Mouse (Mus musculus) liver, embryonic 13.5 days (tissue): ENCODE measurements around the gene Rxfp3. TPM values are rescaled to one million over a fixed set of nuclear protein-coding genes. Genes with fewer than 3 reads are reported as not detected.

Experiments
- ATAC-seq: fragments of 200-750 bp; cut with Nextera tagmentation; 2 replicates; pipeline ENCODE4 v1.8.0; 2017; ENCODE audit warnings: low read depth, mild to moderate bottlenecking, moderate number of reproducible peaks, moderate library complexity
- DNase-seq: peaks from one replicate; pipeline ENCODE4 v3.0.0; 2022
- H3K27ac ChIP-seq: fragments of 300-500 bp; sonication (generic); 2 replicates; pipeline ENCODE4 v1.5.1; 2015; ENCODE audit warnings: moderate library complexity, mild to moderate bottlenecking, inconsistent platforms
- H3K27me3 ChIP-seq: fragments of 300-500 bp; sonication (generic); 2 replicates; pipeline ENCODE4 v1.6.1; 2015; ENCODE audit warnings: mild to moderate bottlenecking, inconsistent platforms
- H3K36me3 ChIP-seq: fragments of 300-500 bp; sonication (generic); 2 replicates; pipeline ENCODE4 v1.6.1; 2015; ENCODE audit warnings: mild to moderate bottlenecking, inconsistent platforms
- H3K4me1 ChIP-seq: fragments of 300-500 bp; sonication (generic); replicated peaks from 2 replicates; pipeline ENCODE4 v1.6.1; 2015; ENCODE audit warnings: inconsistent platforms
- H3K4me2 ChIP-seq: fragments of 300-500 bp; sonication (generic); 2 replicates; pipeline ENCODE4 v1.6.1; 2015; ENCODE audit warnings: inconsistent platforms, mild to moderate bottlenecking, moderate library complexity
- H3K4me3 ChIP-seq: fragments of 300-500 bp; sonication (generic); replicated peaks from 2 replicates; pipeline ENCODE4 v1.5.1; 2015; ENCODE audit warnings: mild to moderate bottlenecking, inconsistent platforms
- H3K9ac ChIP-seq: fragments of 300-500 bp; sonication (generic); 2 replicates; pipeline ENCODE4 v1.6.1; 2015; ENCODE audit warnings: mild to moderate bottlenecking, inconsistent platforms
- H3K9me3 ChIP-seq: fragments of 300-500 bp; sonication (generic); replicated peaks from 2 replicates; pipeline ENCODE4 v1.6.1; 2016; ENCODE audit warnings: inconsistent platforms
- WGBS: fragments of 180-500 bp; shearing (Covaris S2); methylation state at CpG from one replicate; pipeline ENCODE4 v1.1.7; 2015; ENCODE audit not compliant: insufficient replicate concordance; 5-methylcytosine and 5-hydroxymethylcytosine counted together
- polyA plus RNA-seq: library from polyadenylated mRNA; unstranded; fragments of >200 nt; fragmentation: Nextera tagmentation; extraction: Ambion mirVana; gene quantifications from 2 replicates; pipeline ENCODE4 v1.2.1, GENCODE M21; 2015

Rxfp3 gene
- polyA plus RNA-seq = 0.09 TPM in 1 of 2 replicates, not detected in the other

DNA sequence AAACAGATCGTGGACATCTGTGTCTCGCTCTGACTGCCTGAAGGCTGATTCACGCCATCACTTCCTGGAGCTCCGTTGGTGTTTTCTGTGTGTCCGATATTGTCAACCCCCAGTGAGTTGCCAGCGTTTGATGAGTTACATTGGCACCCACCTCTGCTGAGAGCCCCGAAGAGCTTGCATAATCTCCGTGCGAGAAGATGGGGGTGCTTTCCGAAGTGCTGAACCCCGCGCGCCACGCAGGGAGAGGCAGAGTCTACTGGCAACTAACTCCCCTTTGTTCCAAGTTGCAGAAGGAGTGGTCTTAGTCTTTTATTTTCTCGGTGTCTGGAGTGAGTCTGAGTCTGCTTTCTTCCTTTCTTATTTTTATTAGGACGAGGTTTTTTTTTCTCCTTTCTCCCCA lies at the start of gene Rxfp3:
TSS of gene Rxfp3 (minus strand) at position 281 of the 400 bp plus-strand sequence.
- Histone ChIP-seq H3K9ac (no peak within 1 kb of the TSS), H3K4me2 (peak within 1 kb of the TSS; percentile 56), H3K36me3 (no peaks in the 10 kb centered on the region), H3K27me3 (peaks cover 41% of the 10 kb centered on the region), H3K27ac (no peak within 1 kb of the TSS), H3K9me3 (no peaks in the 10 kb centered on the region), H3K4me3 (peak within 1 kb of the TSS; percentile 39), H3K4me1 (no peaks in the 10 kb centered on the region)
- ATAC-seq (no peak), DNase-seq (no peak)
- WGBS = 9% methylated on average over 16 of the region's 16 CpGs

DNA sequence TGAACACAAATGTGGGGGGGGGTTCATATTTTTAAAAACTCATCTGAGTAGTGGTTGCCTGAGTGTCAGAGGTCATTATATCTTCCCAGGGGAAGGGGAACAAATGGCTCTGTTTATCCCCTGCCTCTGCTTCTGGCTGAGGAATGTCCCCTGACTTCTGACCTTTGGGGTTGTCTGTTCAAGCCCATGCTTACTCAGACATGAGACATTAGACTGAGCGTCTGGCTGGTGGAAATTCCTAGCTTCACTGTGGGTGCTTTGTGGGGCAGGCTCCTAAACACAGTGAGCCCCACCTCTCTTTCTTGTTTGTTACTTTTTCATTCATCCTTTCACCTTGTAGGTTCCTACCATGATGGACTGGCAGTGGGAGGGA lies 47.2 kb upstream of the Rxfp3 start:
- Histone ChIP-seq H3K27me3 (no peaks in the 10 kb centered on the region), H3K36me3 (no peaks in the 10 kb centered on the region), H3K27ac (no peak overlapping the region), H3K4me2 (no peak overlapping the region), H3K4me3 (no peak overlapping the region), H3K9ac (no peak overlapping the region), H3K9me3 (no peaks in the 10 kb centered on the region), H3K4me1 (no peaks in the 10 kb centered on the region)
- no peak for ATAC-seq
- DNase-seq = no peak
- 42% methylated on average over 1 of the region's 1 CpGs for WGBS

DNA sequence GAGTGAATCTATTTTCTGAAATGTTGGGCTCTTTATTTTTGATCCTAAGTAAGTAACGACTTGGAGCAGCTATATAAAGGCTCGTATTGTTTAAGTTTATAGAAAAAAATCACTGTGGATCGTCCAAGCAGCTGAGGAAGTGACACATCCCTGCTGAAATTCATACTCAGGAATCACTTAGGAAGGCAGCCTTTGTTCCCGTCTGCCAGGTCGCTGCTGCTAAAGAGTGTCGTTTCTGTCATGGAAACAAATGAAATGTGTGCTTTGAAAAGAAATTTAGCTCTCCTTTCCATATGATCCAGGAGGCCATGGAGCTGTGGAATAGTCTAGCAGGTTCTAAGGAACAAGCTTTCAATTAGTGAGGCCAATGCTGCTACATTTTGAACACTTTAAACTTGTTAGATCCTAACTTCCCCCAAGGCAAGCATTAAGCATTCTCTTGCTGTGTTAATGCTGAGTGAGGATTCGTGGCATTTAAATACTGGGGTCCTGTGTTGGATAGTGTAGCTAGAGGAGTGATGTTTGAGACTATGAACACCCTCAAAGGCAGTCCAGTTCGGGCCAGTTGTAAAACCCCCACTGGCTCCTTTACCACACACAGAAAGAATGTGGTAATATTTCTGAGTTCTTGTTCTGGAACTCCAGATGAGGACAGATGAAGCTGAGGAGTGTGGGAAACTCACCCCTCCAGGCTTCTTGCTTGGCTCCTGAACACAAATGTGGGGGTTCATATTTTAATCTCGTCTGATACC lies 46.6 kb upstream of the Rxfp3 start:
- no peak for DNase-seq
- no peaks in the 10 kb centered on the region for H3K36me3 ChIP-seq
- H3K4me3 ChIP-seq = no peak overlapping the region
- no peak overlapping the region for H3K9ac ChIP-seq
- 37% methylated on average over 9 of the region's 9 CpGs for WGBS
- no peaks in the 10 kb centered on the region for H3K4me1 ChIP-seq
- ATAC-seq = no peak
- H3K4me2 ChIP-seq = no peak overlapping the region
- no peaks in the 10 kb centered on the region for H3K27me3 ChIP-seq
- H3K9me3 ChIP-seq = no peaks in the 10 kb centered on the region
- H3K27ac ChIP-seq = no peak overlapping the region

DNA sequence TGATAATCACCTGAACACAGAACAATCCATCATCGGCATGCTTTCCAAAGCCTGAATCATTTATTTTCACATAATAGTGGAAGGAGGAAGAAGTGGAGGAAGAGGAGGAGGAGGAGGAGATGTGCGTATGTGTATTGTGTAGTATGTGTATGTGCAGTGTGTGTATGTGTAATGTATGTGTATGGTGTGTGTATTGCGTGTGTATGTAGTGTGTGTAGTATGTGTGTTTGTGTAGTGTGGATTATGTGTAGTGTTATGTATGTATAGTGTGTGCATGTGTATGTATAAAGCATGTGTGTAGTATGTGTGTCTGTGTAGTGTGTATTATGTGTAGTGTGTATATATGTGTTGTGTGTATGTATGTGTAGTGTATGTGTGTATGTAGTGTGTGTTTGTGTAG lies 45.9 kb upstream of the Rxfp3 start:
- H3K4me2 ChIP-seq = no peak overlapping the region
- DNase-seq (no peak), ATAC-seq (no peak)
- no peak overlapping the region for H3K27ac ChIP-seq
- WGBS = 81% methylated on average over 3 of the region's 3 CpGs
- H3K9me3 ChIP-seq = no peaks in the 10 kb centered on the region
- H3K36me3 ChIP-seq = no peaks in the 10 kb centered on the region
- no peak overlapping the region for H3K4me3 ChIP-seq
- H3K27me3 ChIP-seq = no peaks in the 10 kb centered on the region
- H3K4me1 ChIP-seq = no peaks in the 10 kb centered on the region
- no peak overlapping the region for H3K9ac ChIP-seq

DNA sequence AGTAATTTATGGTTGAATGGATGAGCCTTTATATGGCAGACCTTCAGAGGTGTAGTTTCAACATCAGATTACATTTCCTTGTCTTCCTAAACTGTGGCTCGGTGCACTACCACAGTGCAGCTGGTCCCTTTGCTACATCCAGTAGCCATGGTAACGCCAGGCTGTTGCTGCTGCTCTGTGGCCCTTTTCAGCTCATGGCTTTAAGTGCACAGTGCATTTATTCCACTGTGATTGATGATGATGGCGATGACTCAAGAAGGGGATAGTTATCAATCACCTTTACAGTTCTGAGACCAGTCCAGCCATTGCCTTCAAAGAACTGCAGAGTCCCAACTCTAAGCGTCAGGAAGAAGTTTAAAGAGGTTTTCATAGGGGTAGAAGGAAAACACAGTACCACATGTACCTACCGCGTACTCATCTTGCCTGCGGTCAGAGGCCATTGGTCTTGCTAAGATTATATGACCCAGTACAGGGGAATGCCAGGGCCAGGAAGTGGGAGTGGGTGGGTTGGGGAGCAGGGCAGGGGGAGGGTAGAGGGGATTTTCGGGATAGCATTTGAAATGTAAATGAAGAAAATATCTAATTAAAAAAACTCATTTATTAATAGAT lies 45.3 kb upstream of the Rxfp3 start:
- H3K4me3 ChIP-seq = no peak overlapping the region
- no peaks in the 10 kb centered on the region for H3K36me3 ChIP-seq
- no peak overlapping the region for H3K27ac ChIP-seq
- no peak overlapping the region for H3K9ac ChIP-seq
- 72% methylated on average over 8 of the region's 8 CpGs for WGBS
- no peak overlapping the region for H3K4me2 ChIP-seq
- ATAC-seq (no peak), DNase-seq (no peak)
- H3K27me3 ChIP-seq = no peaks in the 10 kb centered on the region
- H3K9me3 ChIP-seq = no peaks in the 10 kb centered on the region
- H3K4me1 ChIP-seq = no peaks in the 10 kb centered on the region

DNA sequence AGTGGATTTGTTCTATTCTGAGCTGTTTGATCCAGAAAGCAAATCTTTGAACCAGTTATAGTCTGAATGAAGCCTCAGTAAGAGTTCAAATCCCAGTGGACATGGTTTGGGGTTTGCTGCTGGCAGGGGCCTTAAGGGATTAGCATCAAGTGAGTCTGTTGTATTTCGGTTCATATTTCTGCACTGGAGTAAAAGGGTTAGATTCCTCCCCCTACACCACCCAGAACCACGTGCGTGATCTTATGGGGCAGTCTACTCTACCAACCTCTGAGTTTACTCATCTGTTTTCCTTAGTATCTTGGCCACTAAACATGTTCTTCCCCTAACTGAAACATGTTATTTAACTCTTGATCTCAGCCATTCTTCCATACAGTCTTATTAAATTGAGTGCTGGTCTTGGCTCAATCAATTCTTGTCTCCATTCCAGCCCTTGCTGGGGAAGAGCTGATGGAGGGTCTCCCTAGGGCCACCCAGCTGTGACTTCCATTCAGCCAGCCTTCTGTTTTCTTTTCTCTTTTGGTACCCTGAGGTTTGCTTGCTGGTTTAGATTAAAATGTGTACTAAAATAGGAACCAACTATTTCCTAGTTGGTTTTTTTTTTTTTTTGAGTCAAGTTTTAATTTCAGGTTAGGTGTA lies 38.1 kb upstream of the Rxfp3 start:
- Histone ChIP-seq H3K4me3 (no peak overlapping the region), H3K4me1 (no peaks in the 10 kb centered on the region), H3K9ac (no peak overlapping the region), H3K36me3 (no peaks in the 10 kb centered on the region), H3K9me3 (no peaks in the 10 kb centered on the region), H3K27ac (no peak overlapping the region), H3K27me3 (no peaks in the 10 kb centered on the region), H3K4me2 (no peak overlapping the region)
- ATAC-seq = no peak
- no peak for DNase-seq
- 68% methylated on average over 3 of the region's 3 CpGs for WGBS

DNA sequence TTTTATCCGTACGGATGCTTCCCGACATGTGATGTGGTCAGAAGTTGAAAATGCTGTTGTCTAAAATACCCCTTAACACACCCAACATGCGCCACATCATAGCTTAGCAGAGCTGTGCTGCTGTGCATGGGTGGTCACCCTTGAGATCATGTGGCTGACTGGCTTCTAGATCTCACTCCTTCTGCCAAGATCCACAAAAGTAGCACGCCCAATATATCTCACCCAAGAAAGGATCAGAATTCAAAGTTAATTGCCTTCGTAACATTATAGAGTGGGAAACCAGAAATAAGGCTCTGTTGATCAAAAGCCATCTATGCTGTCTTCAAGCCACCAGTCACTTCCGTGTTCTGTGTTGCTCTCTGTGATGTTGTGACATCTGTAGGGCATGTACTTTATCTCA lies 30.1 kb upstream of the Rxfp3 start:
- 65% methylated on average over 7 of the region's 7 CpGs for WGBS
- Histone ChIP-seq H3K4me1 (peaks cover 5% of the 10 kb centered on the region; the same call in 1 of the 2 replicates), H3K9ac (no peak overlapping the region), H3K27ac (no peak overlapping the region), H3K27me3 (no peaks in the 10 kb centered on the region), H3K4me2 (no peak overlapping the region), H3K36me3 (no peaks in the 10 kb centered on the region), H3K4me3 (no peak overlapping the region), H3K9me3 (no peaks in the 10 kb centered on the region)
- ATAC-seq (no peak), DNase-seq (no peak)

DNA sequence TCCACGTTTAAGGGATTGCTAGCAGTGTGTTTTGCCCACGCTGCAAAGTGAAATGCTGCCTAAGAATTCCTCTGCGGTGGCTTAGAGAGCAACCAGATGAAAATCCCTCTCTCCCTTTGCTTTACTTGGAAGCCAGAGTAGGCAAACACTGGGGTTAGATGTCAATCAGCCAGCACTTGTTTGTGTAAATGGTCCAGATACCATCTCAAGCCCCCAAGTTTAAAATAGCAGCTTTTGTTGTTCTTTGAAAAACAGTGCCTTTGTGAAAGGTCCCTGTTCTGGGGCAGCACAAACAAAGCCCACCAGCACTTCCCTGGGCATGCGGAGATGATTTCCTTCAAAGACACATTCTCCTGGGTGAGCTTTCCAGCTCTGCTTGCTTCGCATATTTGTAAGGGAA lies 28.5 kb upstream of the Rxfp3 start:
- DNase-seq = no peak
- ATAC-seq = no peak
- no peaks in the 10 kb centered on the region for H3K27me3 ChIP-seq
- H3K9ac ChIP-seq = no peak overlapping the region
- H3K27ac ChIP-seq = no peak overlapping the region
- H3K9me3 ChIP-seq = no peaks in the 10 kb centered on the region
- peak overlapping the region; percentile 55 for H3K4me2 ChIP-seq
- peaks cover 5% of the 10 kb centered on the region; the same call in 1 of the 2 replicates for H3K4me1 ChIP-seq
- WGBS = 20% methylated on average over 5 of the region's 5 CpGs
- H3K4me3 ChIP-seq = peak overlapping the region; percentile 32
- H3K36me3 ChIP-seq = no peaks in the 10 kb centered on the region

DNA sequence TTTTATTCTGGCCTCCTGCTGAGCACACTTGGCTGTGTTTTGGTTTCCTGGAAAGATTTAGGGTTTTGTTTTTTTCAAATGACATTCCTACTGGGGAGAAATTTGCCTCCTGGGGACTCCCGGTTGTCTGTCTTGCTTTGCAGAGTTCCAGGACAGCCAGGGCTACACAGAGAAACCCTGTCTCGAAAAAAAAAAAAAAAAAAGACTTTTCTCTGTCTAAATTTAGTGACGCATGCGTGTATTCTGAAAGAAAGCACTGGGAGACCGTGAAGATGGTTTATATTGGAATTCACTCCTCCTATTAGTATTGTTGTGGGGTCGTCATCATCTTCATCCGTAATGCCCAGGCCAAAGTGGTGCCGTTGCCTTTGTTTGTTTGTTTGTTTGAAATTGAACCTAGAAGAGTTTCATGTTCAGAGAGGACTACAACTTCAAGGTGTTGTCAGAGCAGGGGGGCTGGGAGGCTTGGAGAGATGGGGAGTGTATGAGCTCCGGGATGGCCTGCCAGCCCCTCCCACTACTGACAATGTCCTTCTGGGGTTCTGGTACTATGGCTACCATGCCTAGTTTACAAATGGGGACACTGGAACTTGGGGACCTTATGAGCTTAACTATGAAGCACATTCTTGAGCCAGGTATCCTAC lies 27.9 kb upstream of the Rxfp3 start:
- DNase-seq = no peak

DNA sequence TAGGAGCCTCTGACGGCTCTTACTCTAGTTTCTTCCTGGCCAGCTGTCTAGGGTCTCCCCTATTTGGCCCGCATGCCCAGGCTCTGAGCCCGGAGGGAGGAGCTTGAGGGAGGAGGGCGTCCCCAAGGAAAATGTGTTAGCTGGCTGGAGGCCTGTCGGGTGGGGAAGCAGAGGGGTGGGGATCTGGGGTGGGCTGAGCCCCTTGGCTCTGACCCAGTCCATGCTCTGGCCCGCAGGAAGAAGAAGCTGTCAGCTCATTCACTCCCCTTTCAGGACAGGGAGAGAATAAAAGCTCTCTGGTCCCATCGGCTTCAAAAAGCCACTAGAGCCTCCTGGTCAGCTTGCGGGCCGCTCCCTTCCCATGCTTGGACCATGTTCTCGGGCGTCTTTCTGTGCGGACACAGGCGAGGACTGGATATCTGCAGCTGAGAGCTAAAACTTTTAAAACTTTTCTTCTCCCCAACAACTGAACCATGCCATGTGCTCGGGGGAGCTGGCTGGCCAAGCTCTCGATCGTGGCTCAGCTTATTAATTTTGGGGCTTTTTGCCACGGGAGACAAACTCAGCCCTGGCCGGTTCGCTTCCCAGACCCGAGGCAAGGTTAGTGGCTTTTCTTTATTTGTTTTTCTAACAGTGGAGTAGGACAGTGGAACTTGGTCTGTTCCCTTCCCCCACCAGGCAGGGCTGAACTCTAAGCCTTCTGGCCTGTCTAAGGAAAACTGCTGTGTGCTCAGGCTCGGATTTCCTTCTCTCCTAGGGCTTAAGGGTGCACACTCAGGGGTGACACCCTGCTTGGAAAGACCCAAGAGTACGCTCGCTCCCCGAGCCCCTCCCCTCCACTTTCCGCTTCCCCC lies 27.0 kb upstream of the Rxfp3 start, which contains the start of gene Adamts12:
TSS of gene Adamts12 (plus strand) at position 233 of the 854 bp plus-strand sequence.
- ATAC-seq (peak; percentile 58), DNase-seq (no peak)
- no peaks in the 10 kb centered on the region for H3K27me3 ChIP-seq
- H3K4me2 ChIP-seq = peak within 1 kb of the TSS; percentile 55
- H3K36me3 ChIP-seq = no peaks in the 10 kb centered on the region
- no peaks in the 10 kb centered on the region for H3K9me3 ChIP-seq
- 5% methylated on average over 25 of the region's 25 CpGs for WGBS
- H3K27ac ChIP-seq = peak within 1 kb of the TSS; percentile 73
- peaks cover 5% of the 10 kb centered on the region; the same call in 1 of the 2 replicates for H3K4me1 ChIP-seq
- peak within 1 kb of the TSS; percentile 32 for H3K4me3 ChIP-seq
- H3K9ac ChIP-seq = peak within 1 kb of the TSS; percentile 29; the same call in 1 of the 2 replicates

More for the DNA sequence above, 27.9 kb upstream of the Rxfp3 start:
- Histone ChIP-seq H3K9me3 (no peaks in the 10 kb centered on the region), H3K4me3 (peak overlapping the region; percentile 32), H3K9ac (peak overlapping the region; percentile 29; the same call in 1 of the 2 replicates), H3K36me3 (no peaks in the 10 kb centered on the region), H3K27me3 (no peaks in the 10 kb centered on the region), H3K4me1 (peaks cover 5% of the 10 kb centered on the region; the same call in 1 of the 2 replicates), H3K4me2 (peak overlapping the region; percentile 55), H3K27ac (0 out of 2 replicates have a peak overlapping the region, but pooled peaks have one; percentile 73)
- 18% methylated on average over 9 of the region's 9 CpGs for WGBS
- ATAC-seq = no peak
